Mouse (Mus musculus) kidney, adult 11 months (tissue): ENCODE results near the gene Bcl6b.

ENCODE experiments used
- DNase-seq: peaks from one replicate; pipeline ENCODE4 v3.0.0; 2022

Bcl6b gene

DNA sequence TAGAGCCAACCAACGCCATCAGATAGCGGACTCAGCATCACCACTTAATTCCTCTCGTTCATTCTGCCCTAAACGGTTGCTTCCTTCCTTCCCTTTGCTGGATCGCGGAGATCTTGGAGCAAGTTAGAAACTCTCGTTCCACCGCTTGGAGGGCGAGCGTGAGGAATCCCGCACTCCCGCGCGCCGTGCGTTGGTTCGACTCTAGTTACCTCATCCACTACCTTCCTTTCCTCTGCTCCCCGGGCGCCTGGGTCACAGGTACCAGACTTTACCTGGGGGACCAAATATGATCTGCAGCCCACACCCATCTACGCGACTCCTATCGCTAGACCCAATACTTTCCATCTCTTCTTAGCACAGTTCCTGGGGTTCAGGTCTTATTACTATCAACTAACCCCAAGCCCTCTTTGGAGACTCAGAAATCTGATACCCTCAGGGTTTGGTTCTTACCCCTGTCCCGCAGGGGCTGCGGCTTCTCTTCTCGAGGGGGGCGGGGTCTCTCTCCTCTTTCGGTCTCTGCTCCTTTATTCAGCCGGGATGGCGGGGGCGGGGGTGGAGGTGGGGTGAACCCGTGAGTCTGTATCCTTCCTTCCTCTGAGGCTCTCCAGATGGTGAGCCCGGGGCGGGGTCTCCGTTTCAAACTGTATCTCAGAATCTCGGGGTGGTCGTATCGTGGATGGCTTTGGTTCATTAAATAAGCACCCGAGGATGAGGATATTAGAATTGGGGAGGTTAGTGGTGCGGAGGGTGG is at the start of gene Bcl6b:
Gene Bcl6b, minus strand, starts transcription at position 539 of the 751 bp plus-strand sequence.
- DNase-seq, result no peak

DNA sequence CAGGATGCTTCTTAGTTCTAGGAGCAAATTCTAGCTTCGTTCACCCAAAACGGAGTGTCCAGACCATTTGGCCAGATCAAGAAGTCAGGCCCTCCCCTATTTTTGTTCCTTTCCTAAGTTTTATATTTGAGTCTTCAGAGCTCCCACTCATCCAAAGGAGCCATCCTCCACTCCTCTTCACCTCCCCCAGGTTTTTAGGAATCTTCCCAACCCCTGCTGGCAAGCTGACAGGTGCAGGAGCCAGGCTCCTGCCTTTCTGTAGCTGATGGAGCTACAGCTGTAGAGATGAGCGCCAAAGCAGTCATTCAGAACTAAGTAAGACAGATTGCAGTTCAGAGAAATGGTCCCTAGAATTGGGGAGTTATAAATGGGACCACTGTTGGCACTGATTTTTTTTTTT is 49.4 kb upstream of the Bcl6b start:
- no peak for DNase-seq

- no peak for DNase-seq
These were observed 42.0 kb upstream of the Bcl6b start for GRCm38 (mm10) chr11:70271641-70272040.

GRCm38 (mm10) chr11:70266405-70266804 is 36.8 kb upstream of the Bcl6b start:
- peak; percentile 11 for DNase-seq

DNA sequence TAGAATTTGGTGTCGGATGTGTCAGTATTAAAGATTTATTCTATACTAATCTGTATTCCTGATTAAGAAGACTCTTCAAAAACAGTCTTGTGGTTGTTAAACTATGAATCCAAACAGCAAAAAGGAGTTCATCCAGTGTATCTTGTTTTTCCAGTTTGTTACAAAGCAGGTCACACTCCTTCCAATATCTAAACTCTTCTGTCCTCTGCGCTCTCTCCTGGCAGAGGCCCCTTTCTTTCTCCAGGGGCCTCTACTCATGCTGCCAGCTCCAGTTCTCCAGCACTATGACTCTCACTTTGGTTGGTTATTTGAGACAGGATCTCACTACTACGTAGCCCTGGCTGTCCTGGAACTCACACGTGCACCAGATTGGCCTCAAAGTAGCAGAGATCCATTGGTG is 36.2 kb upstream of the Bcl6b start:
- DNase-seq, result no peak

- no peak for DNase-seq
These were observed 35.7 kb upstream of the Bcl6b start for GRCm38 (mm10) chr11:70265252-70265651.

DNA sequence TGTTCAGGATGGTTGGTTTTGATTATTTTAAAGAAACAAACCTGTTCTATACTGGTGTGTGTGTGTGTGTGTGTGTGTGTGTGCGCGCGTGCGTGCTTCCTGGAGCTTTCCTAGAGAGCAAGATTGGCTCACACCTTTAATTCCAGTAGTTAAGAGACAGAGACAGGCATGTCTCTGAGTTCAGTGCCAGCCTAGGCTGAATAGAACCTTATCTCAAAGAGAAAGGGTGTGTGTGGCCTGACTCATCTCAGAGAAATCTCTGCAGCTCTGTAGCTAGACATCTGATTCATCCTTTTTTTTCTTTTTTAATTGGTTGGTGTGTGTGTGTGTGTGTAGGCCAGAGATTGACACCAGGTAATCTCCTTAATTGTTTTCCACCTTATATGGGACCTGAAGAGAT is 29.4 kb upstream of the Bcl6b start:
- no peak for DNase-seq

DNA sequence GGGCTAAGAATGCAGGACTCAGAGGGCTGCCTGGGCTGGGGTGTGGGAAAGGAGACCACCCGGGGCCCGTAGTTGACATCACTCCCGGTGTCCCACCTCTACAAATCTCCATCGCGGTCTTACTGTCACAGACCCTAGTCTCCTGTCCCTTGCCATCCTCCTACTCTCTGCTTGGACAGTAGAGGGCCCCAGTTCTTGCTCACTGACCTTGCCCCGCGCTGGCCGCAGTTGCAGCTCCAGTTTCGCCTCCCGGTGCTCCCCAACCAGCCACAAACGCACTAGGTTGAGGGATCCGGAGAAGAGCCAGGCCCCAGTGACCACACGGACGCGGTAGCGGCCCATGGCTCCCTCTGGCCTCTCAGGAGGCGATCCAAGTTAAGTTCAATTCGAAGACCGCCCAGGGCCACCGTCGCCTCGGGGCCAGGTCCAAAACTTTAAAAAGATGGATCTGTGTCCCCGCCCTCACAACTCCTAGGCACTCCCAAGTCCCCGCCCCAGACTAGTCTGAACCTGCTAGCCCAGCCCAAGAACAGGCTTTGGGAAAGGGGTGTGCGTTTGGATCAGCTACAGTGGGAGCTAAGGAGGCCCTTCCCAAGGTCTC is 25.4 kb upstream of the Bcl6b start, which contains the start of gene Alox12:
Gene Alox12, minus strand, starts transcription at position 423 of the 601 bp plus-strand sequence.
- DNase-seq, result peak; percentile 59

DNA sequence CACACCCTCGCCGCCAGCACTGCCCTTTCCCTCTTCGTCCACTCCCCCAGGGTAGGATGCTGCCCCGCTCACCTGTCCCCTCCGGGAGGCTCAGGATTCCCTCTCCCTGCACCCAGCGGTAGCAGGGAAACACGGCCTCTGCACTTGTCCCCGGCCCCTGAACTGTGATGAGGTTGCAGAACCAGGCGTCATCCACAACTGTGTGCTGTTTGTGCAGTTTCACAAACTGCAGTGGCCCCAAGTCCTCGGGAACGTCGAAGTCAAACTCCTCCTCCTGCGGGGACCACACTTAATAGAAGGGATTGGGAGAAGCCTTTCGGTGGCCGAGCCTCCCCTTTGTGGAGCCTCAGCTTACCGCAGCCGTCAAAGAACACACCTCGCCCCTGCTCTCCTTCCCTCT is 24.7 kb upstream of the Bcl6b start:
- no peak for DNase-seq

- no peak for DNase-seq
These were observed 22.3 kb upstream of the Bcl6b start for GRCm38 (mm10) chr11:70251853-70252252.

- no peak for DNase-seq
These were observed 20.6 kb upstream of the Bcl6b start for GRCm38 (mm10) chr11:70250150-70250549.

GRCm38 (mm10) chr11:70247136-70247845 is 17.7 kb upstream of the Bcl6b start:
- no peak for DNase-seq

DNA sequence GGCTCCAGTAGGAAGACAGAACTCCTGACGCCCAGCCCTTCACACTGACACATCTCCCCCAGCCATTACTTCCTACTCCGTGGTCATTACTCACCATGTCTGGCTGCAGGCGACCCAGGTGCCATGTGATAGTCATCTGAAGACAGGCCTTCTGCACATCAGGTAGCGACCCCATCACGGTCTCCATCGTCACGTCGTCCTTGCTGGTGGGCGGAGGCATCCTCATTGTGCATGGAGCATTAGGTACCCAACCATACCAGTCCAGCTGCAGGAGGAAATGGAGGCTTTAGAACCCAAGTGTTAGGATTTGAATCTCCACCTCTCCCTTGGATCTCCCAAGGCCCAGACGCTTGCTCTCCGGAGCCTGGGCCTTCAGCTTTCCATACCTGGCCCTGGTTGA is 13.0 kb upstream of the Bcl6b start:
- DNase-seq, result no peak

DNA sequence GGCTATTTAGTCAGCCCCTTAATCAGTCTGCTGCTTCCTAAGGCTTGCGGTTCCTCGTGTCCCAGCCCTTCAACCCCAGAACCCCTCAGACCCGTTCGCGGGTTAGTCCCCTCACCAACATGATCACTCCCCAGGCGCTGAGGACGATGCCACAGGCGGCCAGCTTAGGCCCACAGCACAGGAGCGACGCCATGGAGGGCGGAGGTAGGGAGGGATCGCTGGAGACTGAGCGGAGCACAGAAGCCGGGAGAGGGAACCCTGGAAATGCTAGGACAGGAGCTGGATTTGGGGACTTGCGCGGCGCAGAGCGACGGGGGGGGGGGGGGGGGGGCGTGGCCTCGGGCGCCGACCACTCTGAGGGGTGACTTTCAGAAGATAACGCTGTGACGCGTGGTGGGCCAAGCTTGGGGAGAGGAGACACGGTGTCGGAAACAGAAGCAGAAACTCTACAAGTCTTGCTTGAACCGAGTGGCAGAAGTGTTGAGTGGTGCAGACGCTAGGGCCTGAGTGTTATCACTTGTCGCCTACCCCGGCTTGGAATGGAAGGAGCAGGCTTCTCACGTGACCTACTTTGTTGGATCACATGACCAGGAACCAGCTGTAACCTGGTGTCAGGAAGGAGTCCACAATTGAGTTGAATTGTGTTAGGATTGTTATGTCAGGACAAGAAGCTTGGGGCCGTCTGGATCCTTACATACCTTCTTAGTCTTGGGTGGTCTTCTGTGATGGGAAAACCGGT is 10.1 kb upstream of the Bcl6b start, which contains the start of the genes Gm21988 and Rnasek:
Gene Gm21988, minus strand, starts transcription at position 290 of the 739 bp plus-strand sequence.
Gene Rnasek, minus strand, starts transcription at position 302 of the 739 bp plus-strand sequence.
- peak; percentile 86 for DNase-seq

DNA sequence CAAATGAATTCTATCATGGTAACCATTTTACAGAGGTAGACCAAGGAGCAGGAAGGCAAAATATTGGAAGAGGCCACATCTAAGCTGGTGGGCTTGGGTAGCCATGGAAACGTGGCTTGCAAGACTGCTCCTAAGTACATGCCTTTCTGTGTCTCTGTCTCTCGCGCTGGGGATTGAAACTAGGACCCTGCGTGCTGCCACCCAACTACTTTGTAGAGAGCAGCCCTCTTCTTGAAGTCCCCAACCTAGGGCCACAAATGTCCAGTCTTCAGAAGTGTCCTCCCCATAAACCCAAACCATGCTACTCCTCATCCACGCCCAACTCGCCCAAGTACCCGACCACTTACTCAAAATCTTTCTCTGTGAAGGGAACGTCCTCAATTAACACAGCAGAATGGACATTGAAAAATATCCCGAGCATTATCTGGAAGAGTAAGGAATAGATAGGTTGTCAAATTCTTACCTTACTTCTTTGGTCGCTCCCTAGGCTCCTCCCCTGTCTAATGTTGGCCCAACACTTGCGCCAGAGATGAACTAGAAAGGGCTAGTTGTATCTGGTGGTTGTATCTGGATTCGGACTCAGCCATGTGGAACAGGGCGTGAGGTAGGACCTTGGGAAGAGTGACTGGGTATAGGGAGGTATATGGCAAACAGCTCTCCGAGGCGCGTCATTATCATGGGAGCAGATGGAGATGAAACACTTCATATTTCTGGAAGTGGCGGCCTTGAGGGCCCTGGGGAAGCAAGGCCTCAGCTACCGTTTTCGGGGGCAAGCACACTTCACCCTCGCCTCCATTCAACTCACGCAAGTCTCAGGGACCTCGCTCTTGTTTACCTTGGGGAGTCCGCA is 9.2 kb upstream of the Bcl6b start:
- DNase-seq, result peak; percentile 45

DNA sequence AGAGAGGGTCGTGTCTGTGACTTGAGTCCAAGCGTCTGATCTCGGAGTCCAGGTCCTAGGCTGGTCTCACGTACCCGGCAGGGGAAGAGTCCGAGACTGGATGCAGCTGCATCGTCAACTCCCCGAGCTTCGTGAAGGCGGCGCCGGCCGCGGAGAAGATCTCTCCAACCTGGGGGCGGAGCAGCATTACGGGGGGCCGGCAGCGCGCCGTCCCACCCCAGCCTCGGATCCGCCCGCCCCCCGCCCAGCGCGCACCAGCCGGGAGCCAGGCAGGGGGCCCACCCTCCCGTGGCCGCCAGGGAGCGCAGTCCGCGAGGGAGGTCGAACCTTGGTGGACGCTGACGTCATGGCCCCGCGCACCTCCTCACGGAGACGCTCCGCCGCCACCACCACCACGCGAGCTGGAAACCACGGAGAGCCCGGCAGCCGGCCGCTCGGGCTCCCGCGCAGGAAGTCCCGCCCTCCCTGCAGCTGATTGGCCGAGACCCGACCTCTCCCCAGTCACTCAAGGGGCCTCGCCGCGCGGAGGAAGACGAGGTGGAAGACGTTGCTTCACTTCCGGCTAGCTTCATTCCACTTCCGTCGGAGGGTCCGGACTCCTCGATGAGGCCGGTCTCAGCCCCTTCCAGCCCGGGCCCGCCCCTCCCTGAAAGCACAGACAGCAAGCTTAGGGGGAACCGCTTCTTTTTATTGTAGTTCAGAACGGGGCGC is 8.0 kb upstream of the Bcl6b start, which contains the start of gene 0610010K14Rik:
Gene 0610010K14Rik, minus strand, starts transcription at position 458 of the 711 bp plus-strand sequence.
- peak; percentile 97 for DNase-seq

- DNase-seq, result no peak
These were observed 7.1 kb upstream of the Bcl6b start for GRCm38 (mm10) chr11:70236717-70237116.

- DNase-seq, result peak; percentile 67
These were observed 5.8 kb upstream of the Bcl6b start for GRCm38 (mm10) chr11:70235254-70235900.

DNA sequence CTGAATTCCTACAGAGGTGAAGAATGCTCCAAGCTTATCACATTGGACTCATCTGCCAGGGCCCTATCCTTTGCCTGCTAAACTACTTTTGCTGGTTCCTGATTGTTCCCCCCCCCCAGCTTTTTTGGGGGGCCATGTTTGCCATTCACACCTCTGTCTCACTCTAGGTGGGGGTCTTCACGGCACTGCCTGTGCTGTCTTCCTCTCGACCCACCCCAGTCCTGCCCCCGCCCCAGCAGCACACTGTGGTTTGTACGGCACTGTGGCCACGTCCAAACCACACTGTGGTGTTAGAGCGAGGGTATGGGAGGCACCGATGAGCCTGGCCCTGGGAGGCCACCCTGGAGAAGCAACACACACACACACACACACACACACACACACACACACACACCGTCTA is 4.9 kb upstream of the Bcl6b start:
- DNase-seq, result no peak

DNA sequence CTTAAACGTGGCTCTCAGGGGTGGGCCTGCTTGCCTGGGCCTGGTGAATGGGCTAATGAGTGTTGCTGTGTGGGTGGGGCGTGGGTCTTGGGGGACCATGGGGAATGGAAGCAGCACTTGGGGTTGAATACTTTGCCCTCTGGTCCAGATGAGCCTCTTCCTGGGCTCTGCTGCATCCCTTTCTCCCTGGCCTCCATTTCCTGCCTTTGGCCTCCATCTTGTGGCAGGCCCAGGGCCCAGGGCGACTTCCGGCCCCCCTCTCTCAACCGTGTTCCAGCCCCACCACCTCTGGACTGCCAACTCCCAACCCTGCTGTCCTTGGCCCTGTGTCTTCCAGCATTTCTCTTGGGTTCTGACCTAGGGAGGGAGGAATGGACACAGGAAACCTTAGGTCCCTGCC is 4.4 kb upstream of the Bcl6b start:
- no peak for DNase-seq

GRCm38 (mm10) chr11:70233016-70233415 is 3.4 kb upstream of the Bcl6b start:
- DNase-seq, result no peak
